Mouse (Mus musculus) liver, embryonic 15.5 days (tissue): ENCODE data around the gene Net1. TPM values are rescaled to one million over a fixed set of nuclear protein-coding genes. Genes with fewer than 3 reads are reported as not detected.
A peak's percentile ranks its signal among the peaks of the same experiment; 100 is the strongest.

ENCODE experiments used
- ATAC-seq: fragments of 200-750 bp; cut with Nextera tagmentation; 2 replicates; pipeline ENCODE4 v1.8.0; 2017; ENCODE audit warnings: moderate number of reproducible peaks, mild to moderate bottlenecking, moderate library complexity; ENCODE audit not compliant: insufficient read depth
- H3K27ac ChIP-seq: fragments of 300-500 bp; sonication (generic); replicated peaks from 2 replicates; pipeline ENCODE4 v1.5.1; 2015; ENCODE audit warnings: mild to moderate bottlenecking, inconsistent platforms
- H3K27me3 ChIP-seq: fragments of 300-500 bp; sonication (generic); 2 replicates; pipeline ENCODE4 v1.6.1; 2015; ENCODE audit warnings: mild to moderate bottlenecking, inconsistent platforms
- H3K36me3 ChIP-seq: fragments of 300-500 bp; sonication (generic); replicated peaks from 2 replicates; pipeline ENCODE4 v1.6.1; 2015; ENCODE audit warnings: moderate library complexity, mild to moderate bottlenecking, inconsistent platforms
- H3K4me1 ChIP-seq: fragments of 300-500 bp; sonication (generic); replicated peaks from 2 replicates; pipeline ENCODE4 v1.6.1; 2015; ENCODE audit warnings: inconsistent platforms
- H3K4me2 ChIP-seq: fragments of 300-500 bp; sonication (generic); 2 replicates; pipeline ENCODE4 v1.6.1; 2015; ENCODE audit warnings: moderate library complexity, mild to moderate bottlenecking, inconsistent platforms
- H3K4me3 ChIP-seq: fragments of 300-500 bp; sonication (generic); replicated peaks from 2 replicates; pipeline ENCODE4 v1.5.1; 2015; ENCODE audit warnings: mild to moderate bottlenecking, inconsistent platforms
- H3K9ac ChIP-seq: fragments of 300-500 bp; sonication (generic); 2 replicates; pipeline ENCODE4 v1.6.1; 2015; ENCODE audit warnings: moderate library complexity, mild to moderate bottlenecking, inconsistent platforms
- H3K9me3 ChIP-seq: fragments of 300-500 bp; sonication (generic); replicated peaks from 2 replicates; pipeline ENCODE4 v1.6.1; 2016; ENCODE audit warnings: inconsistent platforms
- WGBS: fragments of 180-500 bp; shearing (Covaris S2); methylation state at CpG from one replicate; pipeline ENCODE4 v1.1.7; 2015; ENCODE audit warnings: mixed read lengths; ENCODE audit not compliant: insufficient replicate concordance; 5-methylcytosine and 5-hydroxymethylcytosine counted together
- polyA plus RNA-seq: library from polyadenylated mRNA; unstranded; fragments of >200 nt; fragmentation: Nextera tagmentation; extraction: Ambion mirVana; gene quantifications from 2 replicates; pipeline ENCODE4 v1.2.1, GENCODE M21; 2015

Net1 gene
- 51.4 and 58.3 TPM in 2 replicates for polyA plus RNA-seq

DNA sequence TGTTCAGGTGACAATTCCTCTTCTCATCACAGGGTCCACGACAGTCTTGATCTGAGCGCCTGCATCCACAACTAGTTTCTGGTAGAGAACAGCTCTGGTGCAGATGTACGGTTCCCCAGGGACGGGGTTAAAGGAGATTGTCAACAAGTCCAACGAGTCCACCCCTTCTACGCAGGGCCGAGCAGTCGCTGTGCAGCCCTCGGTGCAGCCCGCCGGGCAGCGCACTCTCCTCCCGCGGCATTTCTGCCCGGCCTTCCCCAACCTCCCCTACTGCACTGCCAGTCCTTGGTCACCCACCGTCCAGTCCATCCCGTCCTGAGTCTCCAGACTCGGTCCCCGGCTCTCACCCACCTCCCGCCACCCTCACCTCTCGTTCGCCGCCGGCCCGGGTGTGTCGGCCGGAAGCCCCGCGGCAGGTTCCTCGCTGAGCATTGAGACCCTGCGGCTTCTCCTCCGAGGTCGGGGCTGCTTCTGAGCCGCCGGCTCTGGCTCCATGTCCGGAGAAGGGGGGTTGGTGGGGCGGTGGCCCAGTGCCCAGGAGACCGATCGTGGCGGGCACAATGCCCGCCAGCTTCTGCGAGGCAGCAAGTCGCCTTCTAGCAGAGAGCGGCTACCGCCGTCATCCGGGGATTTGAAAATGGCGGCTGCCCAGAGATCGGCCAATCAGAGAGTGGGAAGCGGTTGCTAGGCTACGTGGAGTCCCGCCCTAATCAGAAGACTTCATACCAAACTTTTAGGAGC lies at the start of gene Net1, which contains the start of gene Tubal3:
Net1 (minus strand) TSS at position 650 of the 741 bp plus-strand sequence.
Tubal3 (plus strand) TSS at position 704 of the 741 bp plus-strand sequence.
- Histone ChIP-seq H3K27ac (peak within 1 kb of the TSS; percentile 75), H3K9ac (peak within 1 kb of the TSS; percentile 94), H3K4me1 (peaks cover 19% of the 10 kb centered on the region), H3K36me3 (peaks cover 19% of the 10 kb centered on the region), H3K27me3 (peaks cover 3% of the 10 kb centered on the region; the same call in 1 of the 2 replicates), H3K4me2 (peak within 1 kb of the TSS; percentile 63), H3K4me3 (peak within 1 kb of the TSS; percentile 88), H3K9me3 (no peaks in the 10 kb centered on the region)
- under 1% methylated on average over 52 of the region's 52 CpGs for WGBS
- peak; percentile 92 for ATAC-seq

DNA sequence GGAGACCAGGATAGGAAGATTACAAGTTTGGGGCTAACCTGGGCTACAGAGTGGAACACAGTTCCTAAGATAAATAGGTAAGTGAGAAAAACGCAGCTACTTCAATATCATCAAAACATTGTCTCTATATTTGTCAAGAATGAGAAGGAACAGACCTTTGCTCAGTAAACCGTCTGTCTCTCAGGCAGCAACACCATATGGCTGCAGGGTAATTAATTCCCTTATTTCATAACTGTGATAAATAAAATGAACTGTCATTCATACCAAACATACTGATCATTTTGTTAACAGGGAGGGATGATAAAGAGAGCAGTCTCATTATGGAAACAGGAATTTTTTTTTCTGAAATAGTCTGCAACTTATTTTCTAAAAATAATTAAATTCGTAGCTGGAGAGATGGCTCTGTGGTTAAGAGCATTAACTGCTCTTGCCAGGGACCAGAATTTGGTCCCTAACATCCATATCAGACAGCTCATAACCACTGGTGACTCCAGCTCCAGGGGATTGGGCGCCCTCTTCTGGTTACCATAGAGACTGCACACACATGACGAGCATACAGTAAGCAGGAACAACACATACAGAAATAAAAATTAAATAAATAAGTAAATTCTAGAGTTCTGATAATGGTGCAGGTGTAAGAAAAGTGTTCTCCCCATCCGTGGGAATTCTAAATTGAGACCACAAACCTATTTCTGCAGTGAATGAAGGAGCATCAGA lies 33.3 kb upstream of the Net1 start:
- Histone ChIP-seq H3K36me3 (no peaks in the 10 kb centered on the region), H3K9me3 (no peaks in the 10 kb centered on the region), H3K4me3 (no peak overlapping the region), H3K27me3 (no peaks in the 10 kb centered on the region), H3K27ac (no peak overlapping the region), H3K9ac (no peak overlapping the region), H3K4me2 (no peak overlapping the region), H3K4me1 (no peaks in the 10 kb centered on the region)
- 59% methylated on average over 6 of the region's 6 CpGs for WGBS
- ATAC-seq, result no peak

GRCm38 (mm10) chr13:3949477-3949876 lies 31.5 kb upstream of the Net1 start:
- H3K9me3 ChIP-seq, result no peaks in the 10 kb centered on the region
- no peaks in the 10 kb centered on the region for H3K27me3 ChIP-seq
- no peaks in the 10 kb centered on the region for H3K4me1 ChIP-seq
- WGBS, result 66% methylated on average over 4 of the region's 4 CpGs
- ATAC-seq, result no peak
- H3K4me2 ChIP-seq, result no peak overlapping the region
- H3K36me3 ChIP-seq, result no peaks in the 10 kb centered on the region
- no peak overlapping the region for H3K4me3 ChIP-seq
- H3K9ac ChIP-seq, result no peak overlapping the region
- H3K27ac ChIP-seq, result no peak overlapping the region

GRCm38 (mm10) chr13:3947267-3947666 lies 29.2 kb upstream of the Net1 start:
- no peaks in the 10 kb centered on the region for H3K9me3 ChIP-seq
- no peak overlapping the region for H3K4me2 ChIP-seq
- H3K27me3 ChIP-seq, result no peaks in the 10 kb centered on the region
- no peaks in the 10 kb centered on the region for H3K4me1 ChIP-seq
- no peak overlapping the region for H3K4me3 ChIP-seq
- WGBS, result 69% methylated on average over 4 of the region's 4 CpGs
- no peak for ATAC-seq
- H3K27ac ChIP-seq, result no peak overlapping the region
- H3K9ac ChIP-seq, result no peak overlapping the region
- no peaks in the 10 kb centered on the region for H3K36me3 ChIP-seq

- Histone ChIP-seq H3K9ac (no peak within 1 kb of the TSS), H3K4me2 (no peak within 1 kb of the TSS), H3K9me3 (no peaks in the 10 kb centered on the region), H3K27ac (no peak within 1 kb of the TSS), H3K36me3 (no peaks in the 10 kb centered on the region), H3K4me1 (no peaks in the 10 kb centered on the region), H3K4me3 (no peak within 1 kb of the TSS), H3K27me3 (no peaks in the 10 kb centered on the region)
- 51% methylated on average over 2 of the region's 2 CpGs for WGBS
- ATAC-seq, result no peak
These were observed 27.2 kb upstream of the Net1 start, which contains the start of gene Ucn3 for GRCm38 (mm10) chr13:3945249-3945648. Ucn3 (minus strand) TSS chr13:3945349.

GRCm38 (mm10) chr13:3944699-3945098 lies 26.7 kb upstream of the Net1 start:
- Histone ChIP-seq H3K36me3 (no peaks in the 10 kb centered on the region), H3K9ac (no peak overlapping the region), H3K27me3 (no peaks in the 10 kb centered on the region), H3K9me3 (no peaks in the 10 kb centered on the region), H3K4me1 (no peaks in the 10 kb centered on the region), H3K4me2 (no peak overlapping the region), H3K4me3 (no peak overlapping the region), H3K27ac (no peak overlapping the region)
- no peak for ATAC-seq
- 48% methylated on average over 7 of the region's 7 CpGs for WGBS

DNA sequence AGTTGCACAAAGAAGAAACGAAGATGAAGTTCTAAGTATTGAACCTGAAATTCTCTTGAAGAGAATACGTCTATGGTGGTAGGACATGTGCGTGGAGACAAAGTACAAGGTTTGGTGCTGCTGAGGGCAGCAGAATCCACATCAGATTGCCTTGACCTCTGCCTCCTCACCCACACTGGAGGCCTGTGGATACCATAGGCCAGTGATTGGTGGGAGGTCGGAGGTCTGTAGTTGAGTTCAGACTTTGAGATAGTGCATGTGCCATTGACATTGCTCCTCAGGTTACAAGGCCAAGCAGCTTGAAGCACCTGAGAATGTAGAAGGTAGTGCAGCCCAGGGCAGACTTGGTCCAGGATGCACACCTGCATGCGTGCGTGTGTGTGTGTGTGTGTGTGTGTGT lies 8.0 kb upstream of the Net1 start:
- no peak for ATAC-seq
- H3K27me3 ChIP-seq, result no peaks in the 10 kb centered on the region
- H3K4me1 ChIP-seq, result no peaks in the 10 kb centered on the region
- WGBS, result 66% methylated on average over 6 of the region's 6 CpGs
- no peak overlapping the region for H3K4me2 ChIP-seq
- no peaks in the 10 kb centered on the region for H3K9me3 ChIP-seq
- H3K36me3 ChIP-seq, result no peaks in the 10 kb centered on the region
- no peak overlapping the region for H3K4me3 ChIP-seq
- no peak overlapping the region for H3K27ac ChIP-seq
- no peak overlapping the region for H3K9ac ChIP-seq

- Histone ChIP-seq H3K4me1 (no peaks in the 10 kb centered on the region), H3K4me2 (no peak overlapping the region), H3K9me3 (no peaks in the 10 kb centered on the region), H3K27ac (no peak overlapping the region), H3K36me3 (no peaks in the 10 kb centered on the region), H3K9ac (no peak overlapping the region), H3K27me3 (no peaks in the 10 kb centered on the region), H3K4me3 (no peak overlapping the region)
- WGBS, result 61% methylated on average over 6 of the region's 6 CpGs
- no peak for ATAC-seq
These were observed 7.6 kb upstream of the Net1 start for GRCm38 (mm10) chr13:3925632-3926031.

- Histone ChIP-seq H3K9me3 (no peaks in the 10 kb centered on the region), H3K9ac (no peak overlapping the region), H3K27ac (no peak overlapping the region), H3K4me2 (no peak overlapping the region), H3K4me1 (no peaks in the 10 kb centered on the region), H3K36me3 (no peaks in the 10 kb centered on the region), H3K27me3 (peaks cover 3% of the 10 kb centered on the region; the same call in 1 of the 2 replicates), H3K4me3 (no peak overlapping the region)
- 68% methylated on average over 5 of the region's 5 CpGs for WGBS
- no peak for ATAC-seq
These were observed 6.5 kb upstream of the Net1 start for GRCm38 (mm10) chr13:3924483-3924882.

DNA sequence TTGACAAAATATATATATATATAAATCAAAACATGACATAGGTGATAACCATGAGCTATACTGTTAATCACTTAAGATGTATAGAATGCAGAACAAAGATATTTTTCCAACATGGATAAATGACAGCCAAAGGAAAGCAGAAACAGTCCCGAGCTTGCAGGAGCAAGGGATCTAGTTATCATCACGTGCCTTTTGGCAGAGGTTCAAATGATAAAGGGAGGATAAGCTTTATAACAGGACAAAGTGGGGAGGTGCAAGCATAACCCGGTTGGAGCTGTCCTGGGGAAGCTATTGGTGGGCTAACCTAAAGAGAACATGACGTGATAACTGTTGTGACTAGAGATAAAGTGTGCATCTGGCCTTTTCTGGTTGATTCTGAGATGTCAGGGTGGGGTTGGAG lies 4.5 kb downstream of the Net1 start:
- Histone ChIP-seq H3K9ac (no peak overlapping the region), H3K4me3 (no peak overlapping the region), H3K27ac (no peak overlapping the region), H3K4me2 (no peak overlapping the region), H3K4me1 (peaks cover 21% of the 10 kb centered on the region), H3K27me3 (no peaks in the 10 kb centered on the region), H3K36me3 (peaks cover 45% of the 10 kb centered on the region), H3K9me3 (no peaks in the 10 kb centered on the region)
- no peak for ATAC-seq
- WGBS, result 38% methylated on average over 4 of the region's 4 CpGs

GRCm38 (mm10) chr13:3910356-3910755 lies 7.7 kb downstream of the Net1 start:
- no peak overlapping the region for H3K4me2 ChIP-seq
- 84% methylated on average over 5 of the region's 5 CpGs for WGBS
- no peak overlapping the region for H3K9ac ChIP-seq
- ATAC-seq, result no peak
- H3K4me3 ChIP-seq, result no peak overlapping the region
- no peaks in the 10 kb centered on the region for H3K27me3 ChIP-seq
- no peaks in the 10 kb centered on the region for H3K9me3 ChIP-seq
- no peak overlapping the region for H3K27ac ChIP-seq
- peaks cover 47% of the 10 kb centered on the region for H3K36me3 ChIP-seq
- peaks cover 6% of the 10 kb centered on the region; the same call in 1 of the 2 replicates for H3K4me1 ChIP-seq
